Mouse (Mus musculus) lung, postnatal 0 days (tissue): ENCODE results near the gene Myo5a. TPM values are rescaled to one million over a fixed set of nuclear protein-coding genes. Genes with fewer than 3 reads are reported as not detected.

Source experiments
- ATAC-seq: fragments of 200-750 bp; cut with Nextera tagmentation; 2 replicates; pipeline ENCODE4 v1.8.0; 2017; ENCODE audit warnings: moderate library complexity
- DNase-seq: peaks from one replicate; pipeline ENCODE4 v3.0.0-alpha.2; 2016; ENCODE audit warnings: low spot score
- H3K27ac ChIP-seq: fragments of 300-500 bp; sonication (generic); 2 replicates; pipeline ENCODE4 v1.5.1; 2014; ENCODE audit warnings: antibody characterized with exemption, mild to moderate bottlenecking, low read length, mixed read lengths
- H3K27me3 ChIP-seq: fragments of 300-500 bp; sonication (generic); replicated peaks from 2 replicates; pipeline ENCODE4 v1.6.1; 2014; ENCODE audit warnings: low read length, mixed read lengths; ENCODE audit not compliant: insufficient read depth
- H3K36me3 ChIP-seq: fragments of 300-500 bp; sonication (generic); 2 replicates; pipeline ENCODE4 v1.6.1; 2014; ENCODE audit warnings: low read length, mixed read lengths; ENCODE audit not compliant: insufficient read depth
- H3K4me1 ChIP-seq: fragments of 300-500 bp; sonication (generic); 2 replicates; pipeline ENCODE4 v1.6.1; 2014; ENCODE audit warnings: antibody characterized with exemption, low read depth, low read length, mixed read lengths; ENCODE audit not compliant: insufficient read depth
- H3K4me2 ChIP-seq: fragments of 300-500 bp; sonication (generic); replicated peaks from 2 replicates; pipeline ENCODE4 v1.6.1; 2014; ENCODE audit warnings: low read depth, mild to moderate bottlenecking, low read length, moderate library complexity, mixed read lengths
- H3K4me3 ChIP-seq: fragments of 300-500 bp; sonication (generic); 2 replicates; pipeline ENCODE4 v1.5.1; 2014; ENCODE audit warnings: low read depth, low read length
- H3K9ac ChIP-seq: fragments of 300-500 bp; sonication (generic); replicated peaks from 2 replicates; pipeline ENCODE4 v1.6.1; 2014; ENCODE audit warnings: low read depth, mild to moderate bottlenecking
- H3K9me3 ChIP-seq: fragments of 300-500 bp; sonication (generic); 2 replicates; pipeline ENCODE4 v1.6.1; 2016; ENCODE audit warnings: low read length, mixed read lengths
- CTCF ChIP-seq: IDR thresholded peaks from 2 replicates; pipeline ENCODE4 v1.5.1; 2016; ENCODE audit warnings: antibody characterized with exemption, mild to moderate bottlenecking
- EP300 ChIP-seq: IDR thresholded peaks from 2 replicates; pipeline ENCODE4 v1.6.1; 2016; ENCODE audit warnings: antibody characterized with exemption, mild to moderate bottlenecking, control low read depth
- WGBS: fragments of 180-500 bp; shearing (Covaris S2); extraction: QIAGEN DNeasy Blood & Tissue Kit; methylation state at CpG from one replicate; pipeline ENCODE4 v1.1.7; 2014; 5-methylcytosine and 5-hydroxymethylcytosine counted together
- polyA plus RNA-seq: library from polyadenylated mRNA; unstranded; fragments of >200 nt; fragmentation: Nextera tagmentation; extraction: Ambion mirVana; gene quantifications from 2 replicates; pipeline ENCODE4 v1.2.1, GENCODE M21; 2015

Gene Myo5a
- polyA plus RNA-seq, 1 experiment from 2014 or later: 3.6 TPM

- DNase-seq (no peak), ATAC-seq (no peak)
- Histone ChIP-seq H3K27ac (peak overlapping the region; percentile 92), H3K27me3 (0 out of 2 replicates have a peak, but pooled peaks cover 4% of the 10 kb centered on the region), H3K4me3 (no peak overlapping the region), H3K36me3 (no peaks in the 10 kb centered on the region), H3K9me3 (no peaks in the 10 kb centered on the region), H3K4me2 (peak overlapping the region; percentile 8; the same call in 1 of the 2 replicates), H3K9ac (no peak overlapping the region), H3K4me1 (no peaks in the 10 kb centered on the region)
- WGBS: 53% methylated on average over 2 of the region's 2 CpGs
- TF ChIP-seq EP300 (no peak), CTCF (no peak)
These were observed 164.9 kb downstream of the Myo5a start for GRCm38 (mm10) chr9:75235696-75236095.

- Histone ChIP-seq H3K9me3 (no peaks in the 10 kb centered on the region), H3K27ac (peak overlapping the region; percentile 92), H3K9ac (no peak overlapping the region), H3K27me3 (0 out of 2 replicates have a peak, but pooled peaks cover 4% of the 10 kb centered on the region), H3K4me1 (no peaks in the 10 kb centered on the region), H3K4me2 (no peak overlapping the region; the same call in 1 of the 2 replicates), H3K4me3 (no peak overlapping the region), H3K36me3 (no peaks in the 10 kb centered on the region)
- peak; percentile 85 for ATAC-seq
- peak; percentile 95 for DNase-seq
- 54% methylated on average over 12 of the region's 12 CpGs for WGBS
- TF ChIP-seq EP300 (peak; percentile 97), CTCF (no peak)
These were observed 165.8 kb downstream of the Myo5a start for GRCm38 (mm10) chr9:75236416-75237308.

DNA sequence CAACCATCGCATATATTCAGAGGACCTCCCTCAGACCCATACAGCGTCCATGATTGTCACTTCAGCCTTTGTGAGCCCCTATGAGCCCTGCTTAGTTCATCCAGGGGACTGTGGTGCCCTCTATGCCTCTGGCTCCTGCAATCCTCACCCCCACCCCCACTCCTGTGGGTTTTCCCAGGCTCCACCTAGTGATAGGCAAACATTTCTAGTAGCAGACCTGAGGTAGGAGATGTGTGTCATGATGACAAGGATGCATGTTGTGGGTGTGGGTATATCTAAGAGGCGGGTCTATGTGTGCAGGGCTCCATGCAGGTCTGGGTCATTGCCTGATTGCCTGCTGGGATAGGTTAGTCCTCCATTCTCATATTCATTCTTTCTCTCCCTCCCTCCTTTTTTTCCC is 167.4 kb downstream of the Myo5a start:
- no peak for ATAC-seq
- no peak overlapping the region for H3K27ac ChIP-seq
- DNase-seq: no peak

GRCm38 (mm10) chr9:75243052-75243451 is 172.2 kb downstream of the Myo5a start:
- H3K4me3 ChIP-seq: no peak overlapping the region
- DNase-seq (no peak), ATAC-seq (no peak)
- no peaks in the 10 kb centered on the region for H3K36me3 ChIP-seq
- H3K27ac ChIP-seq: peak overlapping the region; percentile 11; the same call in 1 of the 2 replicates
- no peaks in the 10 kb centered on the region for H3K27me3 ChIP-seq
- no peak overlapping the region for H3K9ac ChIP-seq
- H3K4me1 ChIP-seq: no peaks in the 10 kb centered on the region; the same call in none of the 2 replicates
- TF ChIP-seq EP300: no peak
- no peak for TF ChIP-seq CTCF
- 52% methylated on average over 6 of the region's 6 CpGs for WGBS
- no peak overlapping the region for H3K4me2 ChIP-seq
- H3K9me3 ChIP-seq: no peaks in the 10 kb centered on the region

More for the DNA sequence above, 167.4 kb downstream of the Myo5a start:
- TF ChIP-seq EP300: no peak
- TF ChIP-seq CTCF: no peak
- no peaks in the 10 kb centered on the region for H3K9me3 ChIP-seq
- H3K4me2 ChIP-seq: no peak overlapping the region
- no peak overlapping the region for H3K4me3 ChIP-seq
- no peaks in the 10 kb centered on the region for H3K36me3 ChIP-seq
- 65% methylated on average over 3 of the region's 3 CpGs for WGBS
- H3K9ac ChIP-seq: no peak overlapping the region
- H3K27me3 ChIP-seq: no peaks in the 10 kb centered on the region
- no peaks in the 10 kb centered on the region; the same call in none of the 2 replicates for H3K4me1 ChIP-seq

GRCm38 (mm10) chr9:75243730-75244406 is 173.1 kb downstream of the Myo5a start:
- WGBS: 13% methylated on average over 5 of the region's 5 CpGs
- Histone ChIP-seq H3K4me3 (no peak overlapping the region), H3K27me3 (no peaks in the 10 kb centered on the region), H3K4me2 (no peak overlapping the region), H3K9ac (no peak overlapping the region), H3K4me1 (no peaks in the 10 kb centered on the region; the same call in none of the 2 replicates), H3K27ac (no peak overlapping the region), H3K9me3 (no peaks in the 10 kb centered on the region), H3K36me3 (no peaks in the 10 kb centered on the region)
- peak; percentile 92 for ATAC-seq
- TF ChIP-seq CTCF (no peak), EP300 (no peak)
- peak; percentile 89 for DNase-seq

DNA sequence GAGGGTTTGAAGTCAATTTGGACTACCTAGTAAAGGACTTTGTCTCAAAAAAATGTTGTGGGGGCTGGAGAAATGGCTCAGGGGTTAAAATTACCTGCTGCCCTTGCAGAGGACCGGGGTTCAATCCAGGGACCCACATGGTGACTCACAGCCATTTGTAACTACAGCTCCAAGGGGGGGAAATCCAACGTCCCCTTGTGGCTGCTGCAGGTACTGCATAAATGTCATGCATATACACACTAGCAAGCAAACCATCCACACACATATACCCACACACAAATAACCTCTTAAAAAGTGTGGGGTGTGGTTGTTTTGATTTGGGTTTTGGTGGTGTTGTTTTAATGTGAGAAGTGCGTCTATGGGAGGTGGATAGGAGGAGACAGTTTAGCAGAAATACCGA is 173.7 kb downstream of the Myo5a start:
- Histone ChIP-seq H3K4me2 (no peak overlapping the region), H3K27ac (no peak overlapping the region), H3K4me1 (no peaks in the 10 kb centered on the region; the same call in none of the 2 replicates), H3K36me3 (no peaks in the 10 kb centered on the region), H3K27me3 (no peaks in the 10 kb centered on the region), H3K9me3 (no peaks in the 10 kb centered on the region), H3K4me3 (no peak overlapping the region), H3K9ac (no peak overlapping the region)
- 59% methylated on average over 4 of the region's 4 CpGs for WGBS
- TF ChIP-seq EP300 (no peak), CTCF (peak; percentile 59)
- ATAC-seq: no peak
- no peak for DNase-seq
